Mouse (Mus musculus): ENCODE measurements around the gene Liph. TPM values are rescaled to one million over a fixed set of nuclear protein-coding genes. Genes with fewer than 3 reads are reported as not detected.
"Not testable (repeated sequence)": the region's sequence is repeated elsewhere in the genome, so short reads cannot be mapped to it uniquely, and the experiment has no call there.

The Liph gene
- polyA plus RNA-seq, 1 experiment from 2014 or later: 21.4 TPM

- H3K27ac ChIP-seq: no peak overlapping the region
- no peaks in the 10 kb centered on the region for H3K27me3 ChIP-seq (replicated peaks)
- WGBS: 75% methylated on average over 4 of the region's 4 CpGs
- no peak overlapping the region for H3K4me2 ChIP-seq
- no peak overlapping the region for H3K9ac ChIP-seq
- H3K4me3 ChIP-seq (replicated peaks): no peak overlapping the region
- ATAC-seq (ENCODE audit: insufficient read depth, low FRiP score, low read depth): no peak
- H3K36me3 ChIP-seq: no peaks in the 10 kb centered on the region
- H3K4me1 ChIP-seq: 0 out of 2 replicates have a peak, but pooled peaks cover 7% of the 10 kb centered on the region
- H3K9me3 ChIP-seq: no peaks in the 10 kb centered on the region
Measured at GRCm38 (mm10) chr16:21971446-21971845, 24.0 kb downstream of the Liph start.

- ATAC-seq (ENCODE audit: insufficient read depth, low FRiP score, low read depth): no peak
- Histone ChIP-seq H3K4me3 (replicated peaks) (no peak overlapping the region), H3K36me3 (no peaks in the 10 kb centered on the region), H3K27ac (no peak overlapping the region), H3K4me1 (no peaks in the 10 kb centered on the region), H3K4me2 (no peak overlapping the region), H3K27me3 (replicated peaks) (no peaks in the 10 kb centered on the region), H3K9ac (no peak overlapping the region), H3K9me3 (no peaks in the 10 kb centered on the region)
- 77% methylated on average over 6 of the region's 6 CpGs for WGBS
Measured at GRCm38 (mm10) chr16:21970536-21970935, 24.9 kb downstream of the Liph start.

DNA sequence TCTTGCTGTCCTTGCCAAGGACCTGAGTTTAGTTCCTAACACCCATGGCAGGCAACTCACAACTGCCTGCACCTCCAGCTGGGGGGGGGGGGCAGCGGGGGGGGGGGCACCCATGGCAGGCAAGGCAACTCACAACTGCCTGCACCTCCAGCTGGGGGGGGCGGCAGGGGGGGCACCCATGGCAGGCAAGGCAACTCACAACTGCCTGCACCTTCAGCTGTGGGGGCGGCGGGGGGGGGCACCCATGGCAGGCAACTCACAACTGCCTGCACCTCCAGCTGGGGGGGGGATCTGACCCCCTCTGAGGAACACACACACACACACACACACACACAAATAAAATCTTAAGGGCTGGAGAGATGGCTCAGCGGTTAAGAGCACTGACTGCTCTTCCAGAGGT is 25.6 kb downstream of the Liph start:
- Histone ChIP-seq H3K9ac (no peak overlapping the region), H3K27me3 (replicated peaks) (no peaks in the 10 kb centered on the region), H3K4me1 (no peaks in the 10 kb centered on the region), H3K9me3 (no peaks in the 10 kb centered on the region), H3K4me2 (no peak overlapping the region), H3K4me3 (replicated peaks) (no peak overlapping the region), H3K27ac (no peak overlapping the region), H3K36me3 (no peaks in the 10 kb centered on the region)
- no peak for ATAC-seq (ENCODE audit: insufficient read depth, low FRiP score, low read depth)
- WGBS: 69% methylated on average over 5 of the region's 5 CpGs

DNA sequence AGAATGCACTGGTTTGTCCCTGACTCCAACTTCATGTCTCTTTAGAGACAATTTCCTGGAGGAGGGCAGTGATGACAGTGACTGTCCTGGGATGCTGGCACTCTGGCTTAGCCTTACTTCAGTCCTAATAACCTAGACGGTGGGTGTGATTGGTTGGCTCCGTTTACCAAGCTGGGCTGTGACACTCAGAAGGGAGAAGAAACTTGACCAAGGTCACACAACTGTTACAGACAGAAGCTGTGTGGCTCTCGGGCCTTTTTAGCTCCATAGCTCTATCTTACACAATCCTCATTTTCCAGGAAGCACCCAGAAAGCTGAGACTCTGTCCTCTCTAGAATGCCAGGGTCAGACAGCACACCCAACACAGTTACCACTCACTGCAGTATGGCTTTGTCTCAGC is 29.9 kb downstream of the Liph start:
- Histone ChIP-seq H3K4me2 (no peak overlapping the region), H3K27ac (no peak overlapping the region), H3K4me3 (replicated peaks) (no peak overlapping the region), H3K9ac (no peak overlapping the region), H3K27me3 (replicated peaks) (no peaks in the 10 kb centered on the region), H3K4me1 (no peaks in the 10 kb centered on the region), H3K9me3 (no peaks in the 10 kb centered on the region), H3K36me3 (no peaks in the 10 kb centered on the region)
- no peak for ATAC-seq (ENCODE audit: insufficient read depth, low FRiP score, low read depth)
- 79% methylated on average over 3 of the region's 3 CpGs for WGBS

DNA sequence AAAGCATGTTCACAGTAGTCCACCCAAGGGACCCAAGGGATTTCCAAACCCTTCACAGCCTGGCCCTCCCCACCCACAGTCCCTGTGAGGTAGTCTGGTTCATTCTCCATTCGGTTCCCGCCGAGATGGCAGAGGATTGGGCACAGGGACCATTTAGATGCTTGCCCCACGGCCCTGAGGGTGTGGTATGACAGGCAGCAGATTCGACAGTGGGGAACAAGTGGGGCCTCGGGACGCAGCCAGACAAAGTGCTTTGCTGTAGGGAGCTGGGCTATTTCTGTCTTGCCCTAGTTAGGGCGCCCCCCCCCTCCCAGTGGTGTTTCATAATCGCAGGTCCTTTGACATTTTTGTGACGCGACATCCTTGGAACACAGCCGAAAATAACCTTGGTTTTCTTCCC is 39.9 kb downstream of the Liph start:
- no peaks in the 10 kb centered on the region for H3K36me3 ChIP-seq
- no peak for ATAC-seq (ENCODE audit: insufficient read depth, low FRiP score, low read depth)
- H3K9ac ChIP-seq: no peak overlapping the region
- H3K9me3 ChIP-seq: no peaks in the 10 kb centered on the region
- H3K27me3 ChIP-seq (replicated peaks): no peaks in the 10 kb centered on the region
- WGBS: 85% methylated on average over 12 of the region's 12 CpGs
- H3K4me3 ChIP-seq (replicated peaks): no peak overlapping the region
- no peak overlapping the region for H3K4me2 ChIP-seq
- H3K27ac ChIP-seq: no peak overlapping the region
- no peaks in the 10 kb centered on the region for H3K4me1 ChIP-seq

- Histone ChIP-seq H3K9me3 (no peaks in the 10 kb centered on the region), H3K4me2 (peak within 1 kb of the TSS; percentile 77), H3K9ac (peak within 1 kb of the TSS; percentile 40), H3K27me3 (replicated peaks) (no peaks in the 10 kb centered on the region), H3K4me1 (peaks cover 7% of the 10 kb centered on the region; the same call in 1 of the 2 replicates), H3K4me3 (replicated peaks) (peak within 1 kb of the TSS; percentile 61), H3K27ac (peak within 1 kb of the TSS; percentile 55), H3K36me3 (no peaks in the 10 kb centered on the region)
- under 1% methylated on average over 63 of the region's 63 CpGs for WGBS
- peak; percentile 97 for ATAC-seq (ENCODE audit: insufficient read depth, low FRiP score, low read depth)
Measured at GRCm38 (mm10) chr16:21946761-21947715, 48.4 kb downstream of the Liph start, which contains the start of gene Tmem41a. Tmem41a (minus strand) TSS chr16:21947552.

DNA sequence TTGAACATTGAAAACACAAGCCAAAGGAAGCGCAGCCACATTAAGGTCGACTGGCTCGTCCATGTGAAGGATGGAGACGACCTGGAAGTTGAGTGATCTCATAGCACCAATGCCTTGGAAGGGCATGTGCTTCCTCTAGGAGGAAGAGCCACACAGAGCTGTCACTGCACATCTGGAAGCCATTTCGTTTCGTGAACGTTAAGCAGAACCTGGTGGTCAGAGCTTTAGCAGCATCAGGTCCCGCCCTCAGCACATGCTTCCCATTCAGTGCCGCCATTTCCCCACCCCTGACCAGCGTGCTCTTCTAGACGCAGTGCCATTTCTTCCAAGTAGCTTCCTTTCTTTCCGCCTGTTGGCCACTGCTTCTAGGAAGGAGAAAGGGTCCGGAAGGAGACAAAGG is 67.0 kb downstream of the Liph start:
- 83% methylated on average over 13 of the region's 13 CpGs for WGBS
- Histone ChIP-seq H3K4me3 (replicated peaks) (no peak overlapping the region), H3K36me3 (no peaks in the 10 kb centered on the region), H3K4me1 (no peaks in the 10 kb centered on the region), H3K27ac (no peak overlapping the region), H3K4me2 (no peak overlapping the region), H3K9me3 (no peaks in the 10 kb centered on the region), H3K27me3 (replicated peaks) (no peaks in the 10 kb centered on the region), H3K9ac (no peak overlapping the region)
- no peak for ATAC-seq (ENCODE audit: insufficient read depth, low FRiP score, low read depth)

- Histone ChIP-seq H3K9ac (no peak overlapping the region), H3K9me3 (no peaks in the 10 kb centered on the region), H3K27me3 (replicated peaks) (no peaks in the 10 kb centered on the region), H3K27ac (no peak overlapping the region), H3K4me2 (no peak overlapping the region), H3K4me3 (replicated peaks) (no peak overlapping the region), H3K36me3 (no peaks in the 10 kb centered on the region), H3K4me1 (no peaks in the 10 kb centered on the region)
- WGBS: 72% methylated on average over 7 of the region's 7 CpGs
- ATAC-seq (ENCODE audit: insufficient read depth, low FRiP score, low read depth): no peak
Measured at GRCm38 (mm10) chr16:21916681-21917080, 78.8 kb downstream of the Liph start.

GRCm38 (mm10) chr16:21913347-21913746 is 82.1 kb downstream of the Liph start:
- H3K27ac ChIP-seq: no peak overlapping the region
- no peaks in the 10 kb centered on the region for H3K27me3 ChIP-seq (replicated peaks)
- 78% methylated on average over 6 of the region's 6 CpGs for WGBS
- H3K36me3 ChIP-seq: no peaks in the 10 kb centered on the region
- H3K9me3 ChIP-seq: no peaks in the 10 kb centered on the region
- no peaks in the 10 kb centered on the region for H3K4me1 ChIP-seq
- no peak overlapping the region for H3K4me3 ChIP-seq (replicated peaks)
- no peak overlapping the region for H3K9ac ChIP-seq
- ATAC-seq (ENCODE audit: insufficient read depth, low FRiP score, low read depth): no peak
- no peak overlapping the region for H3K4me2 ChIP-seq

- H3K27ac ChIP-seq; H3K4me1 ChIP-seq; ATAC-seq (ENCODE audit: insufficient read depth, low FRiP score, low read depth); H3K9ac ChIP-seq; H3K36me3 ChIP-seq; H3K4me3 ChIP-seq (replicated peaks); H3K27me3 ChIP-seq (replicated peaks); H3K9me3 ChIP-seq; H3K4me2 ChIP-seq: not testable (repeated sequence)
- WGBS: 47% methylated on average over 7 of the region's 8 CpGs
Measured at GRCm38 (mm10) chr16:21908906-21909305, 86.6 kb downstream of the Liph start.

- no peak overlapping the region for H3K4me3 ChIP-seq (replicated peaks)
- no peaks in the 10 kb centered on the region for H3K4me1 ChIP-seq
- H3K36me3 ChIP-seq: no peaks in the 10 kb centered on the region
- no peak overlapping the region for H3K9ac ChIP-seq
- H3K9me3 ChIP-seq: no peaks in the 10 kb centered on the region
- 88% methylated on average over 6 of the region's 6 CpGs for WGBS
- no peak for ATAC-seq (ENCODE audit: insufficient read depth, low FRiP score, low read depth)
- no peak overlapping the region for H3K4me2 ChIP-seq
- no peak overlapping the region for H3K27ac ChIP-seq
- H3K27me3 ChIP-seq (replicated peaks): no peaks in the 10 kb centered on the region
Measured at GRCm38 (mm10) chr16:21906902-21907301, 88.6 kb downstream of the Liph start.

- no peak overlapping the region for H3K4me2 ChIP-seq
- no peaks in the 10 kb centered on the region for H3K27me3 ChIP-seq (replicated peaks)
- no peaks in the 10 kb centered on the region for H3K9me3 ChIP-seq
- H3K4me1 ChIP-seq: no peaks in the 10 kb centered on the region
- ATAC-seq (ENCODE audit: insufficient read depth, low FRiP score, low read depth): no peak
- H3K9ac ChIP-seq: no peak overlapping the region
- H3K4me3 ChIP-seq (replicated peaks): no peak overlapping the region
- no peak overlapping the region for H3K27ac ChIP-seq
- WGBS: 86% methylated on average over 7 of the region's 7 CpGs
- H3K36me3 ChIP-seq: no peaks in the 10 kb centered on the region
Measured at GRCm38 (mm10) chr16:21905996-21906395, 89.5 kb downstream of the Liph start.
